Mouse (Mus musculus): Measurements from ENCODE around the gene Slc30a9.

DNA sequence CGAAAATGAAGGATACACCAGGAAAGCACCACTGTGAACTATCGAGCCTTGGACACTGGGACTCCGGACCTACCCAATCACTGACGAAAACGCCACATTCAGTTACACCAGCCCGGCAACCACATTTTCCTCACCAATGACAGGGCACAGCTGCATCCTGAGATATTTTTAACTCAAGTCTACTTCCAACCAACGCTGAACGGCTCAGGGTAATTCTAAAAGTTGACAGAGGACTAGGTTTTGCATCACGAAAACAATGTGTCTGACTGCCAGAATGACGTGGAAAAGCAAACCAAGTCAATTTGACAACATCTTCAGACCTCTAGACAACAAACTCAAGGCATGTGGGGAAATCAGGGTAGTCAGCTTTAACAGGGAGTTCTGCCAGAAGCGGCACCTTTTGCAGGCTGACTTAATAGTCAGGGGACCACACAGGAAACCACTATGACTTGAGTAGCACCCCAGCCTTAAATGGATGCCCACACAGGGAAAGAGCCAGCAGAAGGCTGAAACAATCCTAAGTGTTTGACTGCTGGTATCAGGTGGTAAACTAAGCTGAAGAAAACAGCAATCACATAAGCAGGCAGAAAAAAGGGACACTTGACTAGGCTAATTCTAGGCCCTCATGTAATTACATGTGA is 88.6 kb downstream of the Slc30a9 start:
- TF ChIP-seq CTCF (IDR thresholded peaks at IDR 0.05; ENCODE audit: low read depth) (no peak), EP300 (optimal IDR thresholded peaks at IDR 0.05) (no peak)
